Mouse (Mus musculus): ENCODE measurements around the gene Comp. TPM values are rescaled to one million over a fixed set of nuclear protein-coding genes. Genes with fewer than 3 reads are reported as not detected.

The Comp gene
- total RNA-seq, 2 experiments from 2014 or later: not detected

DNA sequence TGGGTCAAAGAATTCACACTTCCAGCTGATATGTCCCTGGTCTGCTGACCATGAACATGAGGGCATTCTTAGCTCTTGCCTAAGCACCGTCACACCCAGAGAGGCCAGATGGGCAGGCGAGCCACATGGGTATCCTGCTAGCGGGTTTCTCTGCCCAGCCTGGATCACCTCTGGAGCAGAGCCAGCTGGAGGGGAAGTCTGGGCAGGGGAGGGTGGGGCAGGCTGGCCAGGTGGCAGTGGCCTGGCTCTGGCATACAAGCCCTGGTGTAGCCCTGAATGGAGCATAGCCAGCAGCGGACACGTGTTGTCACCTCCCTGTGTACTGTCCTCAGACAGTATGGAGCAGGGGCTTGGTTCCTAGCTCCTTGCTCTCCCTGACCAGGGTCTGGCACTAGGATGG lies 22.3 kb downstream of the Comp start:
- no peak for ATAC-seq (ENCODE audit: poor library complexity, severe bottlenecking)

DNA sequence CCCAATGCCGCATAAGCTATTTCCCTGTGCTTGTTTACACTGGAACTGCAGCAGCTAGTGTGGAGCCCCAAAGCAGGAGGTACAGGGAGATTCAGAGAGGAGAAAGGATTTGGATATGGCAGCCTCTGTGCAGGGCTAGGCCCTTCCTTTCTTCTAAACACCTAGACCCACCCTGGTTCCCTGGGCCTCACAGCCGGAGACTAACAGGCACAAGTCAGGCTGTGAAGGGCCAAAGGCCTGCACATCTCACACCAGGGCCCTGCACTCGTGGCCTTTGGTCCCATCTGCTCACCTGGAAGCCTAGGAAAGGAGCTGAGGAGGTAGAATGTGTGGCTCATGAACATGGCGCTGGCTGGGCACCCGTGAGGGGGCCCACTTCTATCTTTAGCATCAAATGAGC lies 22.8 kb downstream of the Comp start:
- ATAC-seq (ENCODE audit: poor library complexity, severe bottlenecking): no peak

DNA sequence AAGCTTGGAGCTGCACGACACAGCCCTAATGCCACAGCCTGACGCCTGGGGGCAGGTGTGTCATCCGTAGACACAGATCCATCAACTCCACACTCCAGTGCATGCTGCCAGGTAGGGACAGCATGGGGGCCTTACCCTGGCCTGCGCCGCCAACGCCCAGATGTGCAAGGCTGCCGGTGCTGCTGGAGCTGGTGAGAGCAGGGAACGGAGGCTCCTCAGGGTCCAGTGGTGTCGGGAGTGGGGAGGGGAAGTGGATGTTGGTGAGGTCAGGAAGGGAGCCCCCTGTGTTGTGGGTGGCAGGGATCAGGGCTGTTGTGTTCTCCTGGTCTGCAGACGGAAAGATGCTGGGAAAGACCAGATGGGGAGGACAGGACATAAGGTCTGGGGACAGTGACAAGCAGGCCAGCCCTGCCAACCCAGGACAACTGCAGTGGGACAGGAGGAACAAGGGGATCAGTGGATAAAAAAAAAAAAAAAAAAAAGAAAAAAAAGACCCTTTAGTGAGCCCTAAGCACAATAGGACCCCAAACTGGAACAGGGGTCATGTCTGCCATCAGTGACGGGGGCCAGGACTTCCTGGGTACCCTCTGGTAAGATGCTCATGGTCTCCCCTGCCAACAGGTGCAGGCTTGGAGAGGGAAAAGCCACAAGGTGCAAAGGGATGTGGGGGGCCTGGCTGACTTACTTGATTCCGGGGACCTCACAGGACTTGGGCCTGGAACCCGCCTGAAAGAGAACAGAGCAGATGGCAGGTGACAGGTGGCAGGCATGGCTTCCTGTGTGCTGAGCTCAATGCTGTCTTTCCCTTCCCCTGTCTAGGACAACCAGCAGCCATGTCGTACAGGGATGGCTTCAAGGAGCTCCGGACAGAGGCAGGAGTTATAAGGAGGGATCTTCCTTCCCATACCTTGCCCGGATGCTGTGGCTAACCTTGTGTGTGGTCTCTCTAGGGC lies 24.5 kb downstream of the Comp start:
- ATAC-seq (ENCODE audit: poor library complexity, severe bottlenecking): no peak

DNA sequence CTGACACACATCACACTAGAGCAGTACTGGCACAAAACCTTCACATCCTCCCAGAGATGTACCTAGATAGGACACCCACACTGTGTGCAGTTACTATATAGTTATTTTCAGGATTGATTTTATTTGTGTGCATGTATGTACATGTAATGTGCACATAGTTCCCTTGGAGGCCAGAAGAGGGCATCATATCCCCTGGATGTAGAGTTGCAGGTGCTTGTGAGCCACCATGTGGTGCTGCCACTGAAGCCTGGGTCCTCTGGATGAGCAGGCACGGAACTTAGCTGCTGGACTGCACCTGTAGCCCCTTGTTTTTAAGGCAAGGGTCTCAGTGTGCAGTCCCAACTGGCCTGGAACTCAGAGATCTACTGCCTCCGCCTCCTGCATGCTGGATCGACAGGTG lies 30.9 kb downstream of the Comp start:
- no peak for ATAC-seq (ENCODE audit: poor library complexity, severe bottlenecking)

DNA sequence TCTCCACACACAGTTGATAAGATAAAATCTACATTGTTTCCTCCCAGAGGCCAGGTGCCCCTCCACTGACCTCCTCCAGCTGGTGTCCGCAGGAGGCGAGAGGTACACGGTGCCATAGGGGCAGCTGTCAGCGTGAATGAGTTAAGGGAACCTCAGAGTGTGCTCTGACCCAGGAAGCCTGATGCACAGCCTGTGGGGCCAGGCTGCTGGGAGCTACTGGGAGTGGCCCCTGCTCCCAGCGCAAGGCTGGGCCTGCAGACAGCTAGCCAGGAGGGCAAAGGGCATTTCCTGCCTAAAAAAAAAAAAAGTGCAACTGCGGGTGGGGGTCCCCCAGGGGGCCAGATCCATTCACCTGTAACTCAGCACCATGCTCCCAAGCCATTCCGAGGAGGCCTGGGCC lies 31.8 kb downstream of the Comp start:
- no peak for ATAC-seq (ENCODE audit: poor library complexity, severe bottlenecking)

DNA sequence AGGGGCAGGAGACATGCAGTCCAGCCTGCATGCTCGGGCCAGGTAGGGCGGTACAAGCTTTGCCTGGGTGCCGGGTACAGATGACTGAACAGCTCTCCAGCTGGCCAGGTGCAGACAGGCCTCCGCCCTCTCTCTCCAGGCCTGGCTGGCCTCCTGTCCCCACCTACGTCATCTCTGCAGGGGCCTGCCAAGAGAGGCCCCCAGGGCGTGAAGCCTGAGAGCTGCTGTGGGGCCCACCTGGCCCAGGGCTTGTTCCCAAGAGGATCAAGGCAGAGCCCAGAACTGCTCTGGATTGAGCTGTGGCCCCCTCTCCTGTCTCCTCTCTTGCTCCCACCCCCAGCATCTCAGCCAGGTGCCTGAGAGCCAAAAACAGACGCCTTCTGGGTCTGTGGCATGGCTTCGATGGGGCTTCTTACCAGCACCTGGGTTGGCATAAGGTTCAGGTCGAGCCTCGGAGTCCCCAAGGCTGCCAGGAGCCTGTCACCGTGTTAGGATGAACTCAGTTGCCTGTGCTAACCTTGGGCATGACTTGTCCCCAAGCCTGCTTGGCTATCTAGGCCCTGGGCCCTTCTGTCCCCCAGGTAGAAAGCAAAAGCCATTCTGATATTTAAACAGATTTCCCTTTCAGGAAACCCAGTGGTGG lies 33.2 kb downstream of the Comp start:
- no peak for ATAC-seq (ENCODE audit: poor library complexity, severe bottlenecking)

DNA sequence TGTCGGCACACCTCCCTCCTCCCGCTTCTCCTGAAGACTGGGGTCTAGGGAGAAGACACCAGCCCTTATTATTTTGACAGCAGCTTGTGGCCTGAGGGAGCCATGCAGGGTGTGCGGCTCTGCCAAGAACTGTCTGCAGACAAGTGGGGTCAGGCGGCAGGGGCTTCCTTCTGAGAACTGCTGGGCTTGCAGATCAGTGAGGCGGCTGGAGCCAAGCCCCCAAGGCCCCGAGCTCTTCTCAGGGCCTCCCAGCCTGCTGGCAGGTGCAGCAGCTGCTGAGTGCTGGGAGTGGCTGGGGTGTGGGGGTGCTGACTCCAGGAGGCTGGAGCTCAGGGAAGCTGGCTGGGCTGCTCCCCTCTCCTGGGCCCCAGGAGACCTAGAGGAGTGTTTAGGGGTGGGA lies 34.9 kb downstream of the Comp start:
- no peak for ATAC-seq (ENCODE audit: poor library complexity, severe bottlenecking)

DNA sequence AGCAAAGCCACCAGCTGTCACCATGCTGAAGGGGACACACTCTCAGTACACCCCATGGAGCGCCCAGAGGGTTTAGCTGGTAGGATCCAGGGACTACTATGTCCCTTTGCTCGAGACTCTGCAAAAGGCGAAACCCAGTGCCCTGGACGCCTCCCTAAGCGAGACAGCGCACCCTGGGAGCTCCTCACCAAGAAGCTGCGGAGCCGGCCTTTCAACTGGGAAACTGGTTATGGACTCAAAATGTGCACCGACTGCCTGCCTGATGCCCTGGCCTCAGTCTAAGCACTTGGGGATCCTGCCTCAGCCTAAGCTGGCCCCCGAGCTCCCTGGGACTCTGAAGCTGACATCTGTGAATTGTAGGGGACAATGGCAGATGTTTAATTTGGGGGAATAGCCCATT lies 35.7 kb downstream of the Comp start:
- ATAC-seq (ENCODE audit: poor library complexity, severe bottlenecking): no peak

DNA sequence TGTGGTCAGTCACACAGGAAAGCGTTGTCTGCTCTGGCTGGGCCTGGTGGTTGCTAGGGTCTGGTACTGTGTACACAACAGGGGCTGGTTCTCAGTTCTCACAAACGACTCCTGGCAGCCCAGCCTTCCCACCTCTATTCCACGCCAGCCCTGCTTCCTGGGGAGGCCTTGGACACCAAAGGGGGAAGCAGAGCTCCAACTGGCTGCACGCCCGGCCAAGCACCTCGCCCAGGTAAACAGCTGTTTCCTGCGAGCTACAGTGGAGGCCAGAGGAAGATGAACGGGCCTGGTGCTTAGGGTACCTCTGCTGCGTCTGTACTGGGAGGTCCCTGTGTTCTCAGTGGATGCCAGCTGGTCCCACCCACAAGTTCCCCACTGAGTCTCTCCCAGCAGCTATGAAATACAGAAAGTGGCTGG lies 36.1 kb downstream of the Comp start:
- no peak for ATAC-seq (ENCODE audit: poor library complexity, severe bottlenecking)

DNA sequence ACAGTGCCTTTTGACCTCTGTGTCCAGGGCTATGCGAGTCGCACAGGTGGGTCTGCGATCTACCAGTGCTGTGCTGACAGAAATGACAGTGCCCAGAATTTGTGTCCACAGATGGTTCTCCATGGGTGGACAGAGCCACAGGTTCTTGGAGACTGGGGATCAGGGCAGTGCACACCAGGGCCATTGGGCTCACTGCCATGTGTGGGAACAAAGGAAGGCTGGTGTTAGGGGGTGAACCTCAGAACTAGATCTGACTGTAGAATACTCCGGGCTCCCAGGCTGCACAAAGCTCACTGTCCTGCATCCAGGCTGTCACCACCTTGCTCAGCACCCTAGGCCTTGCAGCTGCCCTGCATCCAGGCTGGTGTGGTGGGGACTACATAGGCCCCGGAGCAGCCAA lies 36.9 kb downstream of the Comp start:
- no peak for ATAC-seq (ENCODE audit: poor library complexity, severe bottlenecking)

DNA sequence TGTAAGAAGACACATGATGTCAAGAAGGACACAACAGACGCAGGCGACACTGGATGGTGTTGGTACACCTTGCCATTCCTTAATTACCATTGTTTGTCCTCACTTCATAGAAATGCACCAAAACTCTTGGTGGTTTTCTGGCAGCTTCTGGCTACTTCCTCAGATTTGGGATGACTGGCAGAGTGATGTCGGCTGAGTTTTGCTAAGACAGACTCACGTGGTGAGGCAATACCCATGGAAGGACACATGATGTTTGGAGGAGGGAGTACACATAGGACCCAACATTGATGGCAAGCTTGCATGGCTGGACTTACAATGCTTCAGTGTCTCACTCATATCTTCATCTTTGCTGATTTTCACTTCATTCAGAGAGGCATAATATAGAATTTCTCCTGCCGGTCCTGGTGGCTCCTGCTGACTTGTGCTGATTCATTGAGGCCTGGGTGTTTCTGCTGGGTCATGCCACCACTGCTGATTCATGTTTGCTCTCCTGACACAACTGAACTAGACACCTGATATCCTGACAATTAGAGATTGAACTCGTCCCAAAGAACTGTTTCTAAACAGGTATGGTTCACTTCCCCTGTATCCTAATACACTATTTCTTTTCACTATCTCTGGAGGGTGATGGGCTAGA lies 41.1 kb downstream of the Comp start:
- ATAC-seq (ENCODE audit: poor library complexity, severe bottlenecking): no peak

DNA sequence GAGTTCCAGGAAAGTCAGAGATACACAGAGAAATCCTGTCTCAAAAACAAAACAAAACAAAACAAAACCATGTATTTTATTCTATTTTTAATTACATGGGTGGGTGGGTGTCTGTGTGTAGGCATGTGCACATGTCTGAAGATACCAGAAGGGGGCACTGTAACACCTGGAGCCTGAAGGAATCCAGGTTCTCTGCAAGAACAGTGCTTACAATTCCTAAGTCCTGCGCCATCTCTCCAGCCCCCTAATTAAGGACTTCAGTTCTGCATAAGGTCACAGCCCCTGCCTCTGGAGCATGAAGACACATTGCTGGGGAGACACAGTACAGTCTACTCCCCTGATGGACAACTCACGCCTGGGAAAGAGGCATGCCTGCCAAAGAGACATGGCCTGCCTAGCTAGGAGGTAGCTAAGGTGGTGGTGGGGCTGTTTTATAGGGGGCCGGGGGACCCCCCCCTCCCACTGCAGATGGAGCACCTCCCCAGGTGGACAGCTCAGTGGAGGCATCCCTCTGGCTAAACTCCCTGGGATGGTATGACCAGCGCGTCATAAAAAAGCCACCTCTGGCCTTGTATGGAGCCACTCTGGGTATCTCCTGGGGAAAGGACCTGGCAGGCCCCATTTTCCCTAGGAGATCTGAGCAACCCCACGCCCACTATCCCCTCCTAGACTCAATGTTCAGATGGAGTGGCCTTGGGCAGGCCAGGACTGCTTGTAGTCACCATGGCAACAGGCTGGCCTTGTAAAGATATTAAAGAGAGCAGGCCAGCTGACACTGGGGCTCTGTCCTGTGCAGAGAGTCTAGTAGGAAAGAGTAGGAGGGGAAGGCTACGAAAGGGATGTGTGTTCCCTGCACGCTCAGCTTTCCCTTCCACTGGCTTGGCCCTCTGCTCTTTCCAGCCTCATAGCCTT lies 42.4 kb downstream of the Comp start:
- ATAC-seq (ENCODE audit: poor library complexity, severe bottlenecking): peak; percentile 48; the same call in 1 of the 2 replicates

DNA sequence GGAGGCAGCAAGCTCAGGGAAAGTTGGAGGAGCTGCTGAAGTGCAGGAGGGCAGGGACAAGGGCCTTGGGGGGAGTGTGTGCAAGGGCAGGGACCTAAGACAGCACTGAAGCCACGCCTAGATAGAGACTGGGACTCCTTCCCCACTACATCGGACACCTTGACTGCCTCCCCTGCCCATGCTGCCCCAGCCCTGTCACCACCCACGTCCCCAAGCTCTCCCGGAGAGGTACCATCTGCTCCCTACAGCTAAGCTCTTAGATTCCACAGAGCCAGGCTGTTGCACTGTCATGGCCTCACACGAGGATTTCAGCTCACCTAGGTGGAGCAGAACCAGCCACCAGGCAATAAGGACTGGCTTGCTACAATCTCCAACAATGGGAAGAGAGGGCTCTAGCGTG lies 43.6 kb downstream of the Comp start:
- ATAC-seq (ENCODE audit: poor library complexity, severe bottlenecking): no peak

DNA sequence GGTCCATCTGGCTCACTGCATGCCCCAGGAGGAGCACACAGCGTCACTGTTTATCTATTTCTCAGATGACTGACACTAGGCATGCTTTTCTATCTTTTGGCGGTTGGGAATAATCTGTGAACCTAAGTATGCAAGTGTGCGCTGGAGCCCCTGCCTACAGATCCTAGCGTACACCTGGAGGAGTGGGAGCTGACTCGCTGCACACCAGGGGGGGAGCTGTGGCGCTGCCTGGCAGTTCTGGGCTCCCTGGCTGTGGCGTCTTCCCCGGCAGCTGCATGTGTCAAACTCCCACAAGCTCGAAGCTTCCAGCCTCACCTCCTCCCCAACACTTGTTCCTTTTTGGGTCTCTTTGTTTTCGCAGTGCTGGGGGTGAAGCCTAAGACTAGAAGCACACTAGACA lies 44.6 kb downstream of the Comp start:
- no peak for ATAC-seq (ENCODE audit: poor library complexity, severe bottlenecking)

DNA sequence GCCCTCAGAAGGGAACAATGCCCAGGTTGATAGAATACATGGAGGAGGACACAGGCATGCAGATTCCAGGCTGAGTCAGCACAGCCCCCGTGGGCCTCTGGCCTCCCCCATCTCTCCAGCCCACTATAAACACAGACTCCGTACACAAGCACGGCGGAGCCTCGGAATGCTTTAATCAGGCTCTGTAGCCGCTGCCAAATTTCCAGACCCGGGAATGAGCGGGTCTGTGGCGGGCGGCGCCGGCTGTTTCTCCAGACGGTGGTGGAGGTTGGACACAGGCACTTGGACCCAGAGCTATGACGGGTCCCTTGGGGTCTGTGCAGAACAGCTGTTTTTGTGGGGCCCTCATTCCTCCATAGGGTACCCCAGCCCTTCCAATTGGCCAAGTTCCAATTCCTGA lies 45.6 kb downstream of the Comp start:
- no peak for ATAC-seq (ENCODE audit: poor library complexity, severe bottlenecking)

DNA sequence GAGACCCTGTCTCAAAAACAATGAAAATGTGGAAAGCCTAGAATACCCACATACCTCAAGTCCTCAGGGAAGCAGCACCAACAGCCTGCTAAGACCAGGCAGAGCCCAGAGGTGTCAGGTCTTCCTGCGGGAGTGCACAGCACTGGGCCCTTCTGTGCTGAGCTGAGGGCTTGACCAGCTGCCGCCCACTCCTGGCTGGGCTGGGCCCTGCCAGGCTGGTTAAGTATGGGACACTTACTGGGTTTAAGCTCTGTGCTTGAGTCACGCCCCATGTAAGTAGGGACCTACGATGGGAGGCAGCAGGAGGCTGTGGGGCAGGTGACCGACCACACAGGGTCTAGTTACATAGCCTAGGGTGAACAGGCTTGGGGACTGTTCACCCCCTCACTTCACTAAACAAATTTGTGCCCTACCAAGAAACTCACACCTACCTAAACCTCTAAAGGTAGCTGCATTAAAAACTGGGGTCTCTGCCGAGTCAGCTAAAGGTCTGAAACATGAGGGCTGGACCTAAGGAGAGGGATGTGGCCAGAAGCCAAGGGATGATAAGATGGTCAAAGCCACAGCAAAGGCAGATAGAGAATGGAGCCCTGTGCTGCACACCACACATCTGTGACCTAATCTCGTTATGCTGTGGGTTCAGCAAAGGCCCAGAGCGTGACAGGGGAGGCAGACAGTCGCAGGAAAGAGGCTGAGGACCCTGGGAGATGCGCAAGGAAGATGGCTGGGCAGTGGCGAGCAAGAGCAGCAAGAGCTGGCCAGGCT lies 46.7 kb downstream of the Comp start:
- ATAC-seq (ENCODE audit: poor library complexity, severe bottlenecking): peak; percentile 31; the same call in 1 of the 2 replicates

DNA sequence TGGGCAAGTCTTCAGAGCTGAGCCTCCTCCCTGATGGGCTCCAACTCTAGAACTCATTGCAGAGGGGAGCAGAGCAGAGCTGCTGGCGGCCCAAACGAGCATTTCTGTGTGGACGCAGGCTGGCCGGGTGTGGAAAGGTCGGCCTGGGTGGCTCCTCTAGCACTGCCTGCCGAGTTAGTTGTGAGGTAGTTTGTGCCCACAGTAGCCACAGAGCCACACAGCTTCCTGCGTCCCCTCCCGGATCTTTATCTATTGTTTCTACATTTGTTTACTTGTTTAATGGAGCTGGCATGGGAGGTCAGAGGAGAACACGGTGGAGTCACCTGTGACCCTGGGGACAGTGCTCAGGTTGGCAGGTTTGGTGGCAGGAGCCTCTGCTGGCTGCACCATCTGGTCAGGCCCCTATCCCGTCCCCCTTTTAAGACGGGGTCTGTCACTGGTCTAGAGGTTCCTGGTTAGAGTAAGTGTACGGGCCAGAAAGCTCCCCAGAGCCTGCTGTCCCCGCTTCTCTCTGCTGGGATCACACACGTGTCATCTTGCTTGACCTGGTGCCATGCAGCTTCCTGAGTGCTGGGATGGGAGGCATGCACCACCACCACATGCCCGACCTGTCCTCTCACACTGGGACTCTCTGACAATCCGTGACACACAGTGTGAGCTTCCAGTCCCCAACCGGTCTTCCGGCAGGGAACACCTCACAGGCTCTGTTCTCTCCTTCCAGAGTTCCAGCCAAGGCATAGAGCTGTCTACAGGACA lies 48.2 kb downstream of the Comp start:
- ATAC-seq (ENCODE audit: poor library complexity, severe bottlenecking): peak; percentile 68

DNA sequence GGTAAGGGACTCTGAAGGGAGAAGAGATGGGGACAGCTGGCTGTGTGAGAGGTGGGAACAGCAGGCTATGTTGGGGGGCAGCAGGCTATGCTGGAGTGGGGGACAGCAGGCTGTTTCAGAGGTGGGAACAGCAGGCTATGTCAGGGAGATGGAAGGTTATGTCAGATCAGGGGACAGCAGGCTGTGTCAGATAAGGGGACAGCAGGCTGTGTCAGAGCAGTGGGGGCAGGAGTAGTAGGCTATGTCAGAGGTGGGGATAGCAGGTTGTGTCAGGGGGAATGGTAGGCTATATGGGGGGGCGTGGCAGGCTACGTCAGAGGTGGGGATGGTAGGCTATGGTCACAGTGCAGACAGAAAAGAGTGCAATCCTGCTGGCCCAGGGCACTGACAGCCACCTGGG lies 49.4 kb downstream of the Comp start:
- ATAC-seq (ENCODE audit: poor library complexity, severe bottlenecking): no peak

DNA sequence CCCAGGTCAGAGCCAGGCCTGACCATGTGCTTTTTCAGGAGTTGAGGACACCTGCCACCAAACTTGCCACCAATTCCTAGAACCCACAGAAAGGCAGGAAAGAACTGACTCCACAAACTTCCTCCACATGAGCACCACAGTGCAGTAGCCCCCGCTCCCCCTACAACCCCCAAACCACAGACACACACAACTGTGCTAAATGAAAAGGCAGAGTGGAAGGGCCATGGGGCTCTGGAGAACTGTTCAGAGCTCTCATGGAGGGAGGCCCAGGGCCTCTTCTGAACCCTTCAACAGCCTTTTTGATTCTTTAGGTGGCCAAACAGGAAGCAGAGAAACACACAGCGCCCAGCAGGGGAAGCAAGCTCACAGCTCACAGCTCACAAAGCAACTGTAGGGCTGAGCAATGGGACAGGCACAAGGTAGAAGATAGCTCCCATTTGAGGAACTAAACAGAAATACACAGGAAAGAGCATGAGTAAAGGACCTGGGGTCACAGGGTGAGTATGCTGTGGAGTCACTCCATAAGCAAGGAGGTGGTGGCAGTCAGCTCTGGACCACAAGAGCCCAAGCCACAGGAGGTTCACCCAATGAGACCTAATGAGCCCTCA lies 53.0 kb downstream of the Comp start:
- ATAC-seq (ENCODE audit: poor library complexity, severe bottlenecking): peak; percentile 80

Data from megakaryocyte, adult 5-6 weeks (primary cell).